Mouse (Mus musculus): ENCODE measurements around the gene Sp6. TPM values are rescaled to one million over a fixed set of nuclear protein-coding genes. Genes with fewer than 3 reads are reported as not detected.
A peak's percentile ranks its signal among the peaks of the same experiment; 100 is the strongest.

Sp6 gene
- polyA plus RNA-seq, 1 experiment: 0.95 TPM

DNA sequence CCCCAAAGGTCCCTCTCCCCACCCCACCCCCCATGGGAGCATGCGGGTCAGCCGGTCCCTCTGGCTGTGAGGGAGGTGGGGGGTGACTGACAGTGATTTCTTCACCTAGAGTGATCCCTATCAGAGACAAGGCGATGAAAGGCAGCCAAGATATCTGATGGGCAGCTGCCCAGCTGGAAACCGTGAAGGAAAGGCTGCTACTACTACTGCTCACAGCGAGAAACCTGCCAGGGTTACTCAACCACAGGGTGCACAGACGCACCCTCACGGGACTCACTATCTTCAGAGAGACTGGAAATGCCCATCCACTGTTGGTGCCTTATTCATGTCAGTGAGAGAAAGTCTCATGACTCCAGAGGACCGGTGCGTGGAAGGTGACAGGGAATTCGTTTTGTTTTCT, 11.8 kb downstream of the Sp6 start:
- WGBS: 69% methylated on average over 10 of the region's 10 CpGs
- TF ChIP-seq CTCF (conservative IDR thresholded peaks at IDR 0.05; ENCODE audit: insufficient read depth, insufficient read length, low read depth, low read length) (no peak), POLR2A (IDR thresholded peaks at IDR 0.05; ENCODE audit: low read depth, low read length) (no peak)
- Histone ChIP-seq H3K27me3 (replicated peaks; ENCODE audit: control insufficient read depth, insufficient read depth, low read length) (no peaks in the 10 kb centered on the region), H3K4me1 (ENCODE audit: control insufficient read depth, insufficient read depth, low read length) (no peaks in the 10 kb centered on the region), H3K4me3 (ENCODE audit: insufficient read depth, low read depth, low read length) (no peak overlapping the region), H3K36me3 (ENCODE audit: control insufficient read depth, insufficient read depth, low read length) (no peaks in the 10 kb centered on the region), H3K27ac (ENCODE audit: insufficient read depth, low read depth, low read length) (no peak overlapping the region)
- no peak for DNase-seq

DNA sequence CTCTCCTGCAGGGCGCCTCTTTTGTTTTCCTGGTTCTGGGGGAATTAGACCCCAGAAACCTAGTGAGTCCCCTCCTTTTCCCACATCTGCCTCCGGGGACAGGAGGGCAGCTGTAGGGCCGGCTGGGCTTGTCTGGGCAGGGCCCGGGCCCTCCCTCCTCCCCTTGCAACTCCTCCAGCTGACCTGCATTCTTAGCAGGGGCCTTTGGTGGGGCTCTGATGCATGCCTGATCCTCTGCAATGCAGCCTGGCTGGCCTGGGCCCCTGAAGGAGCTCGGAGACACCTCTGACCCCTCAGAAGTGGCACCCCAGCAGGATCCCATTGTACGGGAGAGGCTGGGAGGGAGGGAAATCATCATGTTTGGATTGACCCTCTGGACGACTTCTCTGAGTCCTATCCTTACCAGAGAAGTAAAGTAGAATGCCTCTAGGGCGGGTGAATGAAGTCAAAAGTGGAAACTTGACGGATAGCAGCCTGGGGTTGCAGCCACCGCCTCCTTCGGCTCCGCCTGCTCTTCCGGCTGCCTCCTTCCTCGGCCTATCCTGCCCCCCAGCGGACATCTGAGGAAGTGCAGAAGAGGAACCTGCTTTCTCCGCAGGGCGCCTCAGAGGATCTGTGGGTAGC, 12.6 kb downstream of the Sp6 start:
- Histone ChIP-seq H3K27me3 (replicated peaks; ENCODE audit: control insufficient read depth, insufficient read depth, low read length) (no peaks in the 10 kb centered on the region), H3K36me3 (ENCODE audit: control insufficient read depth, insufficient read depth, low read length) (no peaks in the 10 kb centered on the region), H3K4me1 (ENCODE audit: control insufficient read depth, insufficient read depth, low read length) (peaks cover 3% of the 10 kb centered on the region; the same call in 1 of the 2 replicates), H3K4me3 (ENCODE audit: insufficient read depth, low read depth, low read length) (peak overlapping the region; percentile 25), H3K27ac (ENCODE audit: insufficient read depth, low read depth, low read length) (peak overlapping the region; percentile 46)
- WGBS: 8% methylated on average over 17 of the region's 17 CpGs
- peak; percentile 89 for DNase-seq
- TF ChIP-seq POLR2A (IDR thresholded peaks at IDR 0.05; ENCODE audit: low read depth, low read length) (no peak), CTCF (conservative IDR thresholded peaks at IDR 0.05; ENCODE audit: insufficient read depth, insufficient read length, low read depth, low read length) (peak; percentile 90)

DNA sequence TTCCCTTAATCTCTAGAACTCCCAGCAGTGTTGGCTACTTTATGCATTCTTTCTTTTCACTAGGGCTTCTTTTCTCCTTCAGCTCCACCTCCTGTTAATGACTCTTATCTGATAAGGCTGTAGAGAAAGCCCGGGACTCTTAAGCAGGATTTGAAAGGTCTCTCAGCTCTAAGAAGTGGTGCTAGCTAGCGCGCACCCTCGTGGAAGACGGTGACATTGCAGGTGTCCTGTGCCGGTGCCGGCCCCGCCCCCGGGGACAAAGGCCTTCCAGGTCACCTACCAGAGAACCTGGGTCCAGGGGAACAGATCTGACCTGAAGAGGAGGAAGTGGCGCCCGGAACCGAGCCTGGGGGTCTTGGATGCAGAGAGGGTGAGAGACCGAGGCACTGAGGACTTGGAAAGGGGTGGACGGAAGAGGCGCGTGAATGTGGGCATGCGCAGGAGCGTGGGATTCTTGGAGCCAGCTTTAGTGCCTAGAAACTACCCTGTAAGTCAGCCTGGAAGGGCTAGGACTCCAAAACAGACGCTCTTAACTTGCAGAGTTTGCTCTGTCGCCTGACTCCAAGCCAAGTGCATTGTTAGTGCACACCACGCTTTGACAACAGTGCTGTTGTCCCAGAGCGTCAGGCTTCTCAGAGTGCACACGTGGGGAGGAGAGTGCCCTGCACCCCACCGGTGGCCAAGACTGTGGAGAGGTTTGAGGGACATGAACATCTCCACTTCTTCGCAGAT, 16.7 kb downstream of the Sp6 start, which contains the start of gene Scrn2:
Gene Scrn2 (plus strand): TSS at position 253 of the 732 bp plus-strand sequence.
- TF ChIP-seq POLR2A (IDR thresholded peaks at IDR 0.05; ENCODE audit: low read depth, low read length) (no peak), CTCF (conservative IDR thresholded peaks at IDR 0.05; ENCODE audit: insufficient read depth, insufficient read length, low read depth, low read length) (peak; percentile 83)
- Histone ChIP-seq H3K36me3 (ENCODE audit: control insufficient read depth, insufficient read depth, low read length) (no peaks in the 10 kb centered on the region), H3K4me1 (ENCODE audit: control insufficient read depth, insufficient read depth, low read length) (peaks cover 14% of the 10 kb centered on the region), H3K27ac (ENCODE audit: insufficient read depth, low read depth, low read length) (peak within 1 kb of the TSS; percentile 79), H3K4me3 (ENCODE audit: insufficient read depth, low read depth, low read length) (peak within 1 kb of the TSS; percentile 71), H3K27me3 (replicated peaks; ENCODE audit: control insufficient read depth, insufficient read depth, low read length) (no peaks in the 10 kb centered on the region)
- WGBS: under 1% methylated on average over 25 of the region's 25 CpGs
- DNase-seq: peak; percentile 93

DNA sequence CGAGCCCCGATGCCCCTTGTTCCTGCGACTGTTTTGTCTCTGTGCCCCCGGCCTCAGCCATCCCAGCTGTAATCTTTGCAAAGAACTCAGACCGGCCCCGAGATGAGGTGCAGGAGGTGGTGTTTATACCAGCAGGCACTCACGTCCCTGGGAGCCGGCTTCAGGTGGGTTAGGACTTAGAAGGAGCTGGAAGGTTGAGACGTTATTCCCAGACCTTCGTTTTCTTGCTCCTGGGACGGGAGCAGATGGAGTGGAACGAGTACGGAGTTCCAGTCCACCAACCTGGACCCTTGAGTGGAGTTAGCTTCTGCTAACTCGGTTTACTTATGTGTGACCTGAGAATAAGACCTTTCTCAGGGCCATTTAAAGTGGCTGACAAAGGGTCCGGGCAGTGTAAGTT, 17.2 kb downstream of the Sp6 start:
- no peaks in the 10 kb centered on the region for H3K36me3 ChIP-seq (ENCODE audit: control insufficient read depth, insufficient read depth, low read length)
- H3K4me1 ChIP-seq (ENCODE audit: control insufficient read depth, insufficient read depth, low read length): peaks cover 16% of the 10 kb centered on the region
- DNase-seq: peak; percentile 70
- H3K27me3 ChIP-seq (replicated peaks; ENCODE audit: control insufficient read depth, insufficient read depth, low read length): no peaks in the 10 kb centered on the region
- peak overlapping the region; percentile 71 for H3K4me3 ChIP-seq (ENCODE audit: insufficient read depth, low read depth, low read length)
- TF ChIP-seq CTCF (conservative IDR thresholded peaks at IDR 0.05; ENCODE audit: insufficient read depth, insufficient read length, low read depth, low read length): no peak
- TF ChIP-seq POLR2A (IDR thresholded peaks at IDR 0.05; ENCODE audit: low read depth, low read length): no peak
- peak overlapping the region; percentile 79 for H3K27ac ChIP-seq (ENCODE audit: insufficient read depth, low read depth, low read length)
- WGBS: 7% methylated on average over 15 of the region's 15 CpGs

DNA sequence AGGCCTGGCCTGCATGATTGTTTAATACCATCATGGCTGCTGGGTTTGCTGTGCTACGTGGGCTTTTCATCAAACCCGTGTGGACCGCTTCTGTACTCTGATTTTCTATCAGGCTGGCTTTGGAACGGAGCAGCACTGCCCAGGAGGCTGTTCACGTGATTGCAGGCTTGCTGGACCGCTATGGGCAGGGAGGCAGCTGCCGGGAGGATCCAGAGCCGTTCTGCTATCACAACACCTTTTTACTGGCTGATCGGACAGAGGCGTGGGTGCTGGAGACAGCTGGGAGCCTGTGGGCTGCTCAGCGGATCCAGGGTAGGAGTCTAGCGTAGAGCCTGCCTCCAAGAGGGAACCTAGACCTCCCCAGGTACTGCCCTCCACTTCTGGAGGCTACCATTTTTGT, 18.8 kb downstream of the Sp6 start:
- Histone ChIP-seq H3K4me3 (ENCODE audit: insufficient read depth, low read depth, low read length) (no peak overlapping the region), H3K36me3 (ENCODE audit: control insufficient read depth, insufficient read depth, low read length) (no peaks in the 10 kb centered on the region), H3K27me3 (replicated peaks; ENCODE audit: control insufficient read depth, insufficient read depth, low read length) (no peaks in the 10 kb centered on the region), H3K4me1 (ENCODE audit: control insufficient read depth, insufficient read depth, low read length) (peaks cover 25% of the 10 kb centered on the region), H3K27ac (ENCODE audit: insufficient read depth, low read depth, low read length) (no peak overlapping the region)
- TF ChIP-seq POLR2A (IDR thresholded peaks at IDR 0.05; ENCODE audit: low read depth, low read length): no peak
- no peak for TF ChIP-seq CTCF (conservative IDR thresholded peaks at IDR 0.05; ENCODE audit: insufficient read depth, insufficient read length, low read depth, low read length)
- WGBS: 57% methylated on average over 12 of the region's 12 CpGs
- peak; percentile 60 for DNase-seq

DNA sequence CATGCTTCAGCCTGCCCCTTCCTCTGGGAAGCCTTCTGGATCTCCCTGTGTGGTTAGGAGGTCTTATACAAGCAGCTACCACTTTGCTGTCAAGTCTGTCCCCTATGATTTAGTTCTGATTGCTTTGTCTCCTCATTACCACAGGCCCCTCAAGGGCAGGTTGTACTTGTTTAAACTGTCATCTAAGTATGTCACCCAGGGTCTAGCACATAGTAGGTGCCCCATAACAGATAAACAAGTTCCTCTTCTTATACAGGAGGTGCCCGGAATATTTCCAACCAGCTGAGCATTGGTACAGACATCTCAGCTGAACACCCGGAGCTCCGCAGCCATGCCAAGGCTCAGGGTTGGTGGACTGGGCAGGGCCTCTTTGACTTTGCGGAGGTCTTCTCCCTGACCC, 19.3 kb downstream of the Sp6 start:
- TF ChIP-seq CTCF (conservative IDR thresholded peaks at IDR 0.05; ENCODE audit: insufficient read depth, insufficient read length, low read depth, low read length): no peak
- TF ChIP-seq POLR2A (IDR thresholded peaks at IDR 0.05; ENCODE audit: low read depth, low read length): no peak

DNA sequence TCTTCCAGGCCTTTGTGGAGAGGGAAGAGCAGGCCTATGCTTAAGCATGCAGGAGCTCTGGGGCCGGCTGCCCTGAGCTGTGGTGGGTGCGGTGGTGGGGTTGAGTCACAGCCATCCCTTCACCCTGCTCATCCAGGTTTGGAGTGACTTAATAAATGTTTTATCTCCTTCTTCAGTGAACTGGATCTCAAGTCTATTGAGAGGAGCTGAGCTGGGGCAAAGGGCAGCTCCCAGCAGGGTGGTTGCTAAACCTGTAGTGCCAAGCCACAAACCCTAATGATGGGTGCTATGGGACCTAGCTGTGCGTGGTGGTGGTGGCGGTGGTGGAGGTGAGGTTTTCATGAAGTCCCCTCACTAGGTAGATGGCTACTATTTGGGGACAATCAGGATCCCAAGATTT, 20.6 kb downstream of the Sp6 start:
- TF ChIP-seq CTCF (conservative IDR thresholded peaks at IDR 0.05; ENCODE audit: insufficient read depth, insufficient read length, low read depth, low read length) (no peak), POLR2A (IDR thresholded peaks at IDR 0.05; ENCODE audit: low read depth, low read length) (no peak)
- H3K27me3 ChIP-seq (replicated peaks; ENCODE audit: control insufficient read depth, insufficient read depth, low read length): no peaks in the 10 kb centered on the region
- WGBS: 60% methylated on average over 4 of the region's 4 CpGs
- no peak overlapping the region for H3K4me3 ChIP-seq (ENCODE audit: insufficient read depth, low read depth, low read length)
- H3K36me3 ChIP-seq (ENCODE audit: control insufficient read depth, insufficient read depth, low read length): no peaks in the 10 kb centered on the region
- H3K4me1 ChIP-seq (ENCODE audit: control insufficient read depth, insufficient read depth, low read length): peaks cover 25% of the 10 kb centered on the region
- peak; percentile 57 for DNase-seq
- H3K27ac ChIP-seq (ENCODE audit: insufficient read depth, low read depth, low read length): peak overlapping the region; percentile 6; the same call in 1 of the 2 replicates

More for the DNA sequence above, 19.3 kb downstream of the Sp6 start:
- no peaks in the 10 kb centered on the region for H3K27me3 ChIP-seq (replicated peaks; ENCODE audit: control insufficient read depth, insufficient read depth, low read length)
- no peak overlapping the region for H3K27ac ChIP-seq (ENCODE audit: insufficient read depth, low read depth, low read length)
- no peaks in the 10 kb centered on the region for H3K36me3 ChIP-seq (ENCODE audit: control insufficient read depth, insufficient read depth, low read length)
- peaks cover 25% of the 10 kb centered on the region for H3K4me1 ChIP-seq (ENCODE audit: control insufficient read depth, insufficient read depth, low read length)
- 93% methylated on average over 4 of the region's 4 CpGs for WGBS
- H3K4me3 ChIP-seq (ENCODE audit: insufficient read depth, low read depth, low read length): no peak overlapping the region
- DNase-seq: no peak

All from kidney, adult 2 months (tissue).